Mouse (Mus musculus) kidney, adult 2 months (tissue): ENCODE results near the gene Shkbp1. TPM values are rescaled to one million over a fixed set of nuclear protein-coding genes. Genes with fewer than 3 reads are reported as not detected.

Experiments
- DNase-seq: peaks from one replicate; pipeline ENCODE4 v3.0.0; 2021
- H3K27ac ChIP-seq: fragments of 200-500 bp; 2 replicates; pipeline ENCODE4 v1.5.1; 2012; ENCODE audit warnings: low read depth, low read length, control low read depth, inconsistent platforms; ENCODE audit not compliant: insufficient read depth
- H3K27me3 ChIP-seq: fragments of 200-500 bp; replicated peaks from 2 replicates; pipeline ENCODE4 v1.6.1; 2012; ENCODE audit warnings: mild to moderate bottlenecking, moderate library complexity, low read length, inconsistent platforms; ENCODE audit not compliant: control insufficient read depth, insufficient read depth
- H3K36me3 ChIP-seq: fragments of 200-500 bp; 2 replicates; pipeline ENCODE4 v1.6.1; 2012; ENCODE audit warnings: mild to moderate bottlenecking, moderate library complexity, low read length, inconsistent platforms; ENCODE audit not compliant: control insufficient read depth, insufficient read depth
- H3K4me1 ChIP-seq: fragments of 200-500 bp; 2 replicates; pipeline ENCODE4 v1.6.1; 2011; ENCODE audit warnings: low read length; ENCODE audit not compliant: control insufficient read depth, insufficient read depth
- H3K4me3 ChIP-seq: fragments of 200-500 bp; 2 replicates; pipeline ENCODE4 v1.5.1; 2011; ENCODE audit warnings: mild to moderate bottlenecking, low read depth, low read length, control low read depth; ENCODE audit not compliant: insufficient read depth
- CTCF ChIP-seq: fragments of 200-500 bp; conservative IDR thresholded peaks from 2 replicates; pipeline ENCODE4 v1.5.1; 2011; ENCODE audit warnings: low read depth, mild to moderate bottlenecking, control low read depth, low read length, moderate library complexity, mixed read lengths; ENCODE audit not compliant: insufficient read depth, insufficient read length
- POLR2A ChIP-seq: fragments of 200-500 bp; IDR thresholded peaks from one replicate; pipeline ENCODE4 v1.6.1; 2011; ENCODE audit warnings: low read depth, low read length, control low read depth
- WGBS: fragments of 180-500 bp; shearing (Covaris S2); methylation state at CpG from one replicate; pipeline ENCODE4 v1.1.7; 2018; 5-methylcytosine and 5-hydroxymethylcytosine counted together
- polyA plus RNA-seq: library from polyadenylated mRNA; depleted of rRNA; stranded (reverse); fragments of >200 nt; gene quantifications from 2 replicates; pipeline ENCODE4 v1.2.3, GENCODE M21; 2012

Gene Shkbp1
- polyA plus RNA-seq, 1 experiment, result 39.2 TPM

DNA sequence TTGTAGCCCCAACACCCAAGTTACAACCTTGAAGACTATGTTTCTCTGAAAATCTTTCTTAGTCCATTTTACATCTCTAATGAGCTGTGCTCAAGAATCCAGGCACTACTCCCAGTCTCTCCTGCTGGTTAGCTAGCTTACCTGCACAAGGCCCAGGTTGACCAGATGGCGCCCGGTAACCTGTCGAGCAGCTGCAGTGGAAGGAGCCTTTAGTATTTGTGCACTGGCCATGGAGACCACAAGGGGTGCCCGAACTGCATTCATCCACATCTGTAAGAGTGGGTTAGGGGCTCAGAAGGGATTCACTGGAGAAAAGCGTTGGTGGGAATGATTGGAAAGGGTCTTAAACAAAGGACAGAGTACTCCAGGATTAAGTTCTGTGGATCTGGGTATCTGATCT lies 32.8 kb downstream of the Shkbp1 start:
- WGBS, result 97% methylated on average over 5 of the region's 5 CpGs
- Histone ChIP-seq H3K36me3 (no peaks in the 10 kb centered on the region), H3K27ac (no peak overlapping the region), H3K4me1 (no peaks in the 10 kb centered on the region), H3K4me3 (no peak overlapping the region), H3K27me3 (no peaks in the 10 kb centered on the region)
- no peak for DNase-seq
- TF ChIP-seq CTCF (no peak), POLR2A (no peak)

- no peaks in the 10 kb centered on the region for H3K27me3 ChIP-seq
- no peaks in the 10 kb centered on the region for H3K36me3 ChIP-seq
- no peaks in the 10 kb centered on the region for H3K4me1 ChIP-seq
- peak; percentile 44 for DNase-seq
- no peak overlapping the region for H3K4me3 ChIP-seq
- no peak for TF ChIP-seq CTCF
- WGBS, result 43% methylated on average over 13 of the region's 13 CpGs
- H3K27ac ChIP-seq, result no peak overlapping the region
These were observed 33.5 kb downstream of the Shkbp1 start for GRCm38 (mm10) chr7:27322291-27322690.

- Histone ChIP-seq H3K27me3 (no peaks in the 10 kb centered on the region), H3K4me3 (no peak overlapping the region), H3K27ac (no peak overlapping the region), H3K4me1 (no peaks in the 10 kb centered on the region), H3K36me3 (no peaks in the 10 kb centered on the region)
- no peak for TF ChIP-seq CTCF
- no peak for DNase-seq
- WGBS, result 91% methylated on average over 22 of the region's 22 CpGs
These were observed 36.4 kb downstream of the Shkbp1 start for GRCm38 (mm10) chr7:27319411-27319810.

- H3K27me3 ChIP-seq, result no peaks in the 10 kb centered on the region
- no peaks in the 10 kb centered on the region for H3K4me1 ChIP-seq
- peak; percentile 67 for DNase-seq
- no peak overlapping the region for H3K4me3 ChIP-seq
- H3K36me3 ChIP-seq, result no peaks in the 10 kb centered on the region
- TF ChIP-seq CTCF (no peak), POLR2A (no peak)
- no peak overlapping the region for H3K27ac ChIP-seq
- WGBS, result 31% methylated on average over 7 of the region's 7 CpGs
These were observed 39.9 kb downstream of the Shkbp1 start for GRCm38 (mm10) chr7:27315958-27316357.

- H3K4me1 ChIP-seq, result peaks cover 4% of the 10 kb centered on the region; the same call in 1 of the 2 replicates
- TF ChIP-seq POLR2A (no peak), CTCF (no peak)
- WGBS, result 92% methylated on average over 3 of the region's 3 CpGs
- H3K4me3 ChIP-seq, result no peak overlapping the region
- H3K36me3 ChIP-seq, result no peaks in the 10 kb centered on the region
- H3K27ac ChIP-seq, result no peak overlapping the region
- H3K27me3 ChIP-seq, result no peaks in the 10 kb centered on the region
- DNase-seq, result no peak
These were observed 41.4 kb downstream of the Shkbp1 start for GRCm38 (mm10) chr7:27314393-27314792.

DNA sequence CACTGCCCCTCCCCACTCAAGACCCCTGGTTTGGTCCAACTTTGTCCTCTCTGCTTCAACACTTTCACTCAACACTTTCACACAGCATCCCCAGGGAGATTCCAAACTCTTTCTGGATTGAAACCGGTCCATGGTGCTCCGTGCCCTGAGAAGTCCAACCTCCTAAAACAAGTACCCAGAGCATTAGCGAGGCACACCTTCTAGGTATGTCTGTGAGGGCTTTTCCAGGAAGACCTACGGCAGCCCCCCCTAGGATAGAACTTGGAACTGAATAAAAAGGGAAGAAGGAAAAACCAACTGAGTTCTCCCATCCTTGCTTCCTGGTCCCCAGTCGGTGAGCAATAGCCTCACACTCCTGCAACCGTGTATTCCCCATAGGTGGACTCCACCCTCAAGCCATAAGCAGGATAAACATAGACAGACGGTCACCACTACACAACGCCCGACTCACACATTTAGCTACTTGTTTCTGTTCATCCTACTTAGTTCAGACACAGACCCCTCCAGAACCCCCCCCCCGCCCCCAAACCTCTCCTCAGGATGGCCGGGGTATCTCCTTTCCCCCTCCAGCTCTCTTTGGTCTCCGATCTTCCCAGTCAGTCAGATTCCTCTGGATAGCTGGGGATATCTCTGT lies 44.1 kb downstream of the Shkbp1 start:
- no peaks in the 10 kb centered on the region for H3K36me3 ChIP-seq
- DNase-seq, result no peak
- peaks cover 4% of the 10 kb centered on the region; the same call in 1 of the 2 replicates for H3K4me1 ChIP-seq
- TF ChIP-seq CTCF (no peak), POLR2A (no peak)
- H3K4me3 ChIP-seq, result no peak overlapping the region
- no peaks in the 10 kb centered on the region for H3K27me3 ChIP-seq
- WGBS, result 93% methylated on average over 12 of the region's 12 CpGs
- no peak overlapping the region for H3K27ac ChIP-seq

- Histone ChIP-seq H3K27me3 (no peaks in the 10 kb centered on the region), H3K27ac (no peak overlapping the region), H3K4me1 (peaks cover 4% of the 10 kb centered on the region; the same call in 1 of the 2 replicates), H3K4me3 (no peak overlapping the region), H3K36me3 (no peaks in the 10 kb centered on the region)
- TF ChIP-seq POLR2A (no peak), CTCF (no peak)
- no peak for DNase-seq
- 65% methylated on average over 8 of the region's 8 CpGs for WGBS
These were observed 44.8 kb downstream of the Shkbp1 start for GRCm38 (mm10) chr7:27310996-27311535.
